Mouse (Mus musculus): ENCODE measurements around the gene Il17ra. TPM values are rescaled to one million over a fixed set of nuclear protein-coding genes. Genes with fewer than 3 reads are reported as not detected.
A peak's percentile ranks its signal among the peaks of the same experiment; 100 is the strongest.

The Il17ra gene
- polyA plus RNA-seq, 1 experiment = 198 TPM

DNA sequence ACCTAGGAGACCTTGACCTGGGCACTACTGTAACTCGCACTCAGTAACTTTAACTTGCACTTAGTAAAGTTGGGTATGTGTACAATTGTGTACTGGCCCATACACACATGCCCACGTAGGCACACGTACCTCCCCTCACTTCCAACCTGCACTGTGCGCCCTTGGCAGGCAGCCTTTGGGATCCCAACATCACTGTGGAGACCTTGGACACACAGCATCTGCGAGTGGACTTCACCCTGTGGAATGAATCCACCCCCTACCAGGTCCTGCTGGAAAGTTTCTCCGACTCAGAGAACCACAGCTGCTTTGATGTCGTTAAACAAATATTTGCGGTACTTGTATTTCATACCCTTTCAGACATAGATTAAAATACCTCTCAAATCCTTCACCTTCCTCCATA, 12.2 kb downstream of the Il17ra start:
- TF ChIP-seq POLR2A (IDR thresholded peaks at IDR 0.05; ENCODE audit: control insufficient read depth, extremely low read depth, insufficient read depth, low read length, poor library complexity) (no peak), CTCF (IDR thresholded peaks at IDR 0.05; ENCODE audit: borderline replicate concordance, control insufficient read depth, extremely low read depth, insufficient read depth, low read length, poor library complexity) (no peak)
- Histone ChIP-seq H3K4me1 (replicated peaks; ENCODE audit: control insufficient read depth, insufficient read depth, low read length) (peaks cover 27% of the 10 kb centered on the region), H3K27me3 (ENCODE audit: control insufficient read depth, insufficient read depth, low read length) (no peaks in the 10 kb centered on the region), H3K36me3 (ENCODE audit: control insufficient read depth, insufficient read depth, low read length) (peaks cover 69% of the 10 kb centered on the region), H3K27ac (ENCODE audit: control insufficient read depth, insufficient read depth, low read length) (no peak overlapping the region), H3K4me3 (ENCODE audit: control insufficient read depth, insufficient read depth, low read length) (no peak overlapping the region)
- WGBS = 99% methylated on average over 8 of the region's 8 CpGs
- DNase-seq = no peak

DNA sequence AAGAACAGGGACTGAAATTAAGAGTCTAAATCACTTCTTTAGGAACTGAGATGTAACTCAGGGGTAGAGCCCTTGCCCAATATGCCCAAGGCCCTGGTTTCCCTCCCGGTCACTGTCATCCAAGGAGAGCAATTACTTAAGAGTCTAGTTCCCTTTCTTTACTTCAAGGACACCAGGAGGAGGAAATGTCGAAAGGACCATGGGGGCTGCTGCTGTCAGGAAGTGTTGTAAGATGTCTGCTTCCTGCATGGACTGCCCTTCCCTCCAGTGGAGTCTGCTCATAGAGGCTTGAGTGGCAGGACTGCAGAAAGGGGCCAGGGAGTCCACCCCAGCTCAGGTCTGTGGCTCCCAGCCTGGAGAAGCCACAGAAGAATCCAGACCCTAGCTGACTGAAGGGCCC, 16.3 kb downstream of the Il17ra start:
- Histone ChIP-seq H3K4me3 (ENCODE audit: control insufficient read depth, insufficient read depth, low read length) (no peak overlapping the region), H3K4me1 (replicated peaks; ENCODE audit: control insufficient read depth, insufficient read depth, low read length) (peaks cover 4% of the 10 kb centered on the region; the same call in 1 of the 2 replicates), H3K27ac (ENCODE audit: control insufficient read depth, insufficient read depth, low read length) (no peak overlapping the region), H3K36me3 (ENCODE audit: control insufficient read depth, insufficient read depth, low read length) (peaks cover 86% of the 10 kb centered on the region), H3K27me3 (ENCODE audit: control insufficient read depth, insufficient read depth, low read length) (no peaks in the 10 kb centered on the region)
- DNase-seq = no peak
- TF ChIP-seq POLR2A (IDR thresholded peaks at IDR 0.05; ENCODE audit: control insufficient read depth, extremely low read depth, insufficient read depth, low read length, poor library complexity) (no peak), CTCF (IDR thresholded peaks at IDR 0.05; ENCODE audit: borderline replicate concordance, control insufficient read depth, extremely low read depth, insufficient read depth, low read length, poor library complexity) (no peak)
- 56% methylated on average over 2 of the region's 2 CpGs for WGBS

DNA sequence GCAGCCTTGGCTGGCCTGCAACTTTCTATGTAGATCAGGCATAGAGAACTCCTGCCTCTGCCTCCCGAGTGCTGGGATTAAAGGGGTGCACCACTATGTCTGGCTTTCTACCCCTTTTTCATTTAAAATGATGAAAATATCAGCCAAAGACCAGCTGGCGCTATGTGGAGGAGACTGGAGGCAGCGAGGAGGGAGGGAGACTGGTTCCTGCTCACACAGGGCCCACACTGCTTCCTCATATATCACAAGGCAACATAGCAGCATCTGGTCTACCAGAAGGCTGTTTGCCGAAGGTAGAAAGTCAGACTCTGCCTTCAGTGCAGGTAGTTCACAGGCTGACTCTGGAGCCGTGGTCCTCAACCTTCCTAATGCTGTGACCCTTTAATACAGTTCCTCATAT, 17.3 kb downstream of the Il17ra start:
- H3K4me1 ChIP-seq (replicated peaks; ENCODE audit: control insufficient read depth, insufficient read depth, low read length) = peaks cover 13% of the 10 kb centered on the region
- 94% methylated on average over 5 of the region's 5 CpGs for WGBS
- DNase-seq = no peak
- no peak overlapping the region for H3K27ac ChIP-seq (ENCODE audit: control insufficient read depth, insufficient read depth, low read length)
- TF ChIP-seq POLR2A (IDR thresholded peaks at IDR 0.05; ENCODE audit: control insufficient read depth, extremely low read depth, insufficient read depth, low read length, poor library complexity) = no peak
- peaks cover 78% of the 10 kb centered on the region for H3K36me3 ChIP-seq (ENCODE audit: control insufficient read depth, insufficient read depth, low read length)
- H3K27me3 ChIP-seq (ENCODE audit: control insufficient read depth, insufficient read depth, low read length) = no peaks in the 10 kb centered on the region
- H3K4me3 ChIP-seq (ENCODE audit: control insufficient read depth, insufficient read depth, low read length) = no peak overlapping the region

DNA sequence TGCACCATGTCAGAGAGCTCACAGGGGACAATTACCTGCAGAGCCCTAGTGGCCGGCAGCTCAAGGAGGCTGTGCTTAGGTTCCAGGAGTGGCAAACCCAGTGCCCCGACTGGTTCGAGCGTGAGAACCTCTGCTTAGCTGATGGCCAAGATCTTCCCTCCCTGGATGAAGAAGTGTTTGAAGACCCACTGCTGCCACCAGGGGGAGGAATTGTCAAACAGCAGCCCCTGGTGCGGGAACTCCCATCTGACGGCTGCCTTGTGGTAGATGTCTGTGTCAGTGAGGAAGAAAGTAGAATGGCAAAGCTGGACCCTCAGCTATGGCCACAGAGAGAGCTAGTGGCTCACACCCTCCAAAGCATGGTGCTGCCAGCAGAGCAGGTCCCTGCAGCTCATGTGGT, 18.5 kb downstream of the Il17ra start:
- Histone ChIP-seq H3K27ac (ENCODE audit: control insufficient read depth, insufficient read depth, low read length) (no peak overlapping the region), H3K4me1 (replicated peaks; ENCODE audit: control insufficient read depth, insufficient read depth, low read length) (peaks cover 24% of the 10 kb centered on the region), H3K36me3 (ENCODE audit: control insufficient read depth, insufficient read depth, low read length) (peaks cover 66% of the 10 kb centered on the region), H3K27me3 (ENCODE audit: control insufficient read depth, insufficient read depth, low read length) (no peaks in the 10 kb centered on the region), H3K4me3 (ENCODE audit: control insufficient read depth, insufficient read depth, low read length) (no peak overlapping the region)
- no peak for TF ChIP-seq POLR2A (IDR thresholded peaks at IDR 0.05; ENCODE audit: control insufficient read depth, extremely low read depth, insufficient read depth, low read length, poor library complexity)
- TF ChIP-seq CTCF (IDR thresholded peaks at IDR 0.05; ENCODE audit: borderline replicate concordance, control insufficient read depth, extremely low read depth, insufficient read depth, low read length, poor library complexity) = peak; percentile 35; the same call in 1 of the 2 replicates
- DNase-seq = peak; percentile 45
- 94% methylated on average over 6 of the region's 6 CpGs for WGBS

DNA sequence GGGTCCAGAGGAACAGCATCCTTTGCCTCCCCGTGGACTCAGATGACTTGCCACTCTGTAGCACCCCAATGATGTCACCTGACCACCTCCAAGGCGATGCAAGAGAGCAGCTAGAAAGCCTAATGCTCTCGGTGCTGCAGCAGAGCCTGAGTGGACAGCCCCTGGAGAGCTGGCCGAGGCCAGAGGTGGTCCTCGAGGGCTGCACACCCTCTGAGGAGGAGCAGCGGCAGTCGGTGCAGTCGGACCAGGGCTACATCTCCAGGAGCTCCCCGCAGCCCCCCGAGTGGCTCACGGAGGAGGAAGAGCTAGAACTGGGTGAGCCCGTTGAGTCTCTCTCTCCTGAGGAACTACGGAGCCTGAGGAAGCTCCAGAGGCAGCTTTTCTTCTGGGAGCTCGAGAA, 19.0 kb downstream of the Il17ra start:
- TF ChIP-seq CTCF (IDR thresholded peaks at IDR 0.05; ENCODE audit: borderline replicate concordance, control insufficient read depth, extremely low read depth, insufficient read depth, low read length, poor library complexity) (no peak), POLR2A (IDR thresholded peaks at IDR 0.05; ENCODE audit: control insufficient read depth, extremely low read depth, insufficient read depth, low read length, poor library complexity) (no peak)
- 98% methylated on average over 14 of the region's 14 CpGs for WGBS
- H3K4me1 ChIP-seq (replicated peaks; ENCODE audit: control insufficient read depth, insufficient read depth, low read length) = peaks cover 29% of the 10 kb centered on the region
- H3K27ac ChIP-seq (ENCODE audit: control insufficient read depth, insufficient read depth, low read length) = no peak overlapping the region
- H3K36me3 ChIP-seq (ENCODE audit: control insufficient read depth, insufficient read depth, low read length) = peaks cover 61% of the 10 kb centered on the region
- H3K4me3 ChIP-seq (ENCODE audit: control insufficient read depth, insufficient read depth, low read length) = no peak overlapping the region
- no peak for DNase-seq
- no peaks in the 10 kb centered on the region for H3K27me3 ChIP-seq (ENCODE audit: control insufficient read depth, insufficient read depth, low read length)

DNA sequence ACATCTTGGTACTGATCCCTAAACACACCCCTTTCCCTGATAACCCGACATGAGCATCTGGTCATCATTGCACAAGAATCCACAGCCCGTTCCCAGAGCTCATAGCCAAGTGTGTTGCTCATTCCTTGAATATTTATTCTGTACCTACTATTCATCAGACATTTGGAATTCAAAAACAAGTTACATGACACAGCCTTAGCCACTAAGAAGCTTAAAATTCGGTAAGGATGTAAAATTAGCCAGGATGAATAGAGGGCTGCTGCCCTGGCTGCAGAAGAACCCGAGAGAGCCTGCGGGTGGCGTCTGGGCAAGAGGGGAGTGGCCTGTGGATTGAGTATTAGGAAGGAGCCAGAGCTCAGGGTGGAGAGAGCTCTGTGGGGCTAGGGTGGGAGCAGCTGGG, 19.7 kb downstream of the Il17ra start:
- 80% methylated on average over 6 of the region's 6 CpGs for WGBS
- Histone ChIP-seq H3K4me1 (replicated peaks; ENCODE audit: control insufficient read depth, insufficient read depth, low read length) (peaks cover 34% of the 10 kb centered on the region), H3K27ac (ENCODE audit: control insufficient read depth, insufficient read depth, low read length) (peak overlapping the region; percentile 11; the same call in 1 of the 2 replicates), H3K4me3 (ENCODE audit: control insufficient read depth, insufficient read depth, low read length) (no peak overlapping the region), H3K27me3 (ENCODE audit: control insufficient read depth, insufficient read depth, low read length) (no peaks in the 10 kb centered on the region), H3K36me3 (ENCODE audit: control insufficient read depth, insufficient read depth, low read length) (peaks cover 54% of the 10 kb centered on the region)
- TF ChIP-seq CTCF (IDR thresholded peaks at IDR 0.05; ENCODE audit: borderline replicate concordance, control insufficient read depth, extremely low read depth, insufficient read depth, low read length, poor library complexity) = no peak
- no peak for DNase-seq

DNA sequence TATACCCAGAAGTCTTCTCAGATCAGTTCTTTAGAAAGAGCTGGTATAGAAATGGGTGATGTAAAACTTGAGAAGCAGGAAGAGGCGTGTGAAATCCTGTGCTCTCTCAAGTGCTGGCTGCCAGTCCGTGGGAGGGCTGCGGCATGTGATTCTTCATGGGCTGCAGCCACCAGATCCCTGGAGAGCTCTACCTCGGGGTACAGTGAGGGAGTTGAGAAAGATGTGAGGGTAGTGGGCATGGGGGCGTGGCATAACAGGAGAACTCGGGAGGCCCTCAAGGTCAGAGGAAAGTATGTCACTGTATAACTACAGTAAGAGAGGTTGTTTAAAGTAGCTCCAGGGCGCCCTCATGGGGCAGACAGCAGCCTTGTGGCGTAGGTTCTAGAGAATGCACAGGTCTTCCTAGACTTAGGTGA, 20.2 kb downstream of the Il17ra start:
- H3K27me3 ChIP-seq (ENCODE audit: control insufficient read depth, insufficient read depth, low read length) = no peaks in the 10 kb centered on the region
- no peak overlapping the region for H3K4me3 ChIP-seq (ENCODE audit: control insufficient read depth, insufficient read depth, low read length)
- WGBS = 55% methylated on average over 8 of the region's 8 CpGs
- TF ChIP-seq CTCF (IDR thresholded peaks at IDR 0.05; ENCODE audit: borderline replicate concordance, control insufficient read depth, extremely low read depth, insufficient read depth, low read length, poor library complexity) = no peak; the same call in 1 of the 2 replicates
- TF ChIP-seq POLR2A (IDR thresholded peaks at IDR 0.05; ENCODE audit: control insufficient read depth, extremely low read depth, insufficient read depth, low read length, poor library complexity) = no peak
- H3K36me3 ChIP-seq (ENCODE audit: control insufficient read depth, insufficient read depth, low read length) = peaks cover 49% of the 10 kb centered on the region
- H3K4me1 ChIP-seq (replicated peaks; ENCODE audit: control insufficient read depth, insufficient read depth, low read length) = peaks cover 35% of the 10 kb centered on the region
- peak; percentile 74 for DNase-seq
- peak overlapping the region; percentile 11; the same call in 1 of the 2 replicates for H3K27ac ChIP-seq (ENCODE audit: control insufficient read depth, insufficient read depth, low read length)

All from thymus, adult 2 months (tissue).